Mouse (Mus musculus) layer of hippocampus, adult 8-10 months (tissue): ENCODE data around the gene Gm9918. TPM values are rescaled to one million over a fixed set of nuclear protein-coding genes. Genes with fewer than 3 reads are reported as not detected.

Experiments used
- total RNA-seq, 4 experiments: library from RNA; stranded (reverse); gene quantifications; 2 replicates each; pipeline ENCODE4 v1.2.4; 2022

Gm9918 gene
- total RNA-seq, 4 experiments from 2014 or later = 0.16 TPM; not detected in 3

Other genes starting within 250 kb of the Gm9918 start
- 1 to 10 TPM in 2 of 4 experiments, under 1 TPM in 1, not detected in 1; 0.23 to 2.4 (median 2.3) TPM for gene Krt18, start 242.4 kb upstream of the Gm9918 start, total RNA-seq
- gene Eif4b, start 196.8 kb upstream of the Gm9918 start, total RNA-seq = 100 to 1,000 TPM; 175 to 212 (median 192) TPM
- gene Tns2, start 170.2 kb upstream of the Gm9918 start, total RNA-seq = 10 to 100 TPM; 22.4 to 26.9 (median 24.8) TPM
- gene Spryd3, start 134.3 kb upstream of the Gm9918 start, total RNA-seq = 100 to 1,000 TPM; 144 to 152 (median 146) TPM
- 10 to 100 TPM; 11.2 to 13.6 (median 12.7) TPM for gene Igfbp6, start 126.2 kb upstream of the Gm9918 start, total RNA-seq
- gene Soat2, start 120.0 kb upstream of the Gm9918 start, total RNA-seq = under 1 TPM in 2 of 4 experiments, not detected in 2; 0.20 to 0.39 TPM
- 10 to 100 TPM; 74.5 to 85.4 (median 79.0) TPM for gene Zfp740, start 67.3 kb upstream of the Gm9918 start, total RNA-seq
- gene Csad, start 65.8 kb upstream of the Gm9918 start, total RNA-seq = 10 to 100 TPM; 32.4 to 41.6 (median 35.8) TPM
- gene Itgb7, start 38.6 kb upstream of the Gm9918 start, total RNA-seq = 1 to 10 TPM in 3 of 4 experiments, under 1 TPM in 1; 0.97 to 3.3 (median 1.7) TPM
- gene Rarg, start 13.0 kb upstream of the Gm9918 start, total RNA-seq = 10 to 100 TPM; 14.5 to 20.7 (median 16.5) TPM
- gene Mfsd5, start 8.9 kb downstream of the Gm9918 start, total RNA-seq = 10 to 100 TPM; 36.9 to 41.8 (median 38.5) TPM
- gene Espl1, start 25.7 kb downstream of the Gm9918 start, total RNA-seq = 1 to 10 TPM in 2 of 4 experiments, under 1 TPM in 2; 0.67 to 2.4 (median 1.1) TPM
- 100 to 1,000 TPM; 400 to 493 (median 445) TPM for gene Pfdn5, start 55.6 kb downstream of the Gm9918 start, total RNA-seq
- 10 to 100 TPM; 66.5 to 76.4 (median 71.6) TPM for gene Myg1, start 61.1 kb downstream of the Gm9918 start, total RNA-seq
- gene Aaas, start 80.2 kb downstream of the Gm9918 start, total RNA-seq = 10 to 100 TPM; 20.6 to 33.5 (median 24.7) TPM
- under 1 TPM; 0.37 to 0.78 (median 0.59) TPM for gene Sp7, start 96.6 kb downstream of the Gm9918 start, total RNA-seq
- 10 to 100 TPM; 27.4 to 30.1 (median 28.8) TPM for gene Sp1, start 135.6 kb downstream of the Gm9918 start, total RNA-seq
- 1 to 10 TPM in 2 of 4 experiments, under 1 TPM in 2; 0.40 to 2.0 (median 1.1) TPM for gene Amhr2, start 174.8 kb downstream of the Gm9918 start, total RNA-seq
- 10 to 100 TPM; 34.4 to 49.3 (median 40.9) TPM for gene Prr13, start 188.5 kb downstream of the Gm9918 start, total RNA-seq
- 100 to 1,000 TPM; 489 to 507 (median 494) TPM for gene Pcbp2, start 200.0 kb downstream of the Gm9918 start, total RNA-seq
- gene Gm10337, start 233.2 kb downstream of the Gm9918 start, total RNA-seq = not detected
- gene Map3k12, start 246.5 kb downstream of the Gm9918 start, total RNA-seq = 10 to 100 TPM; 87.5 to 99.1 (median 96.9) TPM
- gene Tarbp2, start 247.6 kb downstream of the Gm9918 start, total RNA-seq = 10 to 100 TPM; 34.0 to 39.8 (median 36.6) TPM